Mouse (Mus musculus) hindbrain, embryonic 13.5 days (tissue): ENCODE measurements around the gene Fli1. TPM values are rescaled to one million over a fixed set of nuclear protein-coding genes. Genes with fewer than 3 reads are reported as not detected.

Experiments
- ATAC-seq: fragments of 200-750 bp; cut with Nextera tagmentation; 2 replicates; pipeline ENCODE4 v1.8.0; 2017; ENCODE audit warnings: moderate TSS enrichment; ENCODE audit not compliant: low FRiP score
- H3K27ac ChIP-seq: fragments of 300-500 bp; sonication (generic); 2 replicates; pipeline ENCODE4 v1.5.1; 2015; ENCODE audit warnings: inconsistent platforms, mild to moderate bottlenecking, moderate library complexity
- H3K27me3 ChIP-seq: fragments of 300-500 bp; sonication (generic); 2 replicates; pipeline ENCODE4 v1.6.1; 2015; ENCODE audit warnings: mild to moderate bottlenecking, inconsistent platforms
- H3K36me3 ChIP-seq: fragments of 300-500 bp; sonication (generic); 2 replicates; pipeline ENCODE4 v1.6.1; 2015; ENCODE audit warnings: mild to moderate bottlenecking, inconsistent platforms
- H3K4me1 ChIP-seq: fragments of 300-500 bp; sonication (generic); replicated peaks from 2 replicates; pipeline ENCODE4 v1.6.1; 2015; ENCODE audit warnings: inconsistent platforms
- H3K4me2 ChIP-seq: fragments of 300-500 bp; sonication (generic); 2 replicates; pipeline ENCODE4 v1.6.1; 2015; ENCODE audit warnings: inconsistent platforms, mild to moderate bottlenecking, moderate library complexity
- H3K4me3 ChIP-seq: fragments of 300-500 bp; sonication (generic); 2 replicates; pipeline ENCODE4 v1.5.1; 2015; ENCODE audit warnings: mild to moderate bottlenecking, inconsistent platforms
- H3K9ac ChIP-seq: fragments of 300-500 bp; sonication (generic); 2 replicates; pipeline ENCODE4 v1.6.1; 2015; ENCODE audit warnings: mild to moderate bottlenecking, inconsistent platforms
- H3K9me3 ChIP-seq: fragments of 300-500 bp; sonication (generic); 2 replicates; pipeline ENCODE4 v1.6.1; 2016; ENCODE audit warnings: inconsistent platforms
- WGBS: fragments of 180-500 bp; shearing (Covaris S2); methylation state at CpG from one replicate; pipeline ENCODE4 v1.1.7; 2015; 5-methylcytosine and 5-hydroxymethylcytosine counted together
- polyA plus RNA-seq: library from polyadenylated mRNA; unstranded; fragments of >200 nt; fragmentation: Nextera tagmentation; extraction: Ambion mirVana; gene quantifications from 2 replicates; pipeline ENCODE4 v1.2.1, GENCODE M21; 2015

Fli1 gene
- polyA plus RNA-seq, 1 experiment from 2014 or later = 9.3 TPM

- Histone ChIP-seq H3K36me3 (no peaks in the 10 kb centered on the region), H3K4me1 (peaks cover 3% of the 10 kb centered on the region; the same call in 1 of the 2 replicates)
- WGBS = 90% methylated on average over 4 of the region's 4 CpGs
Measured at GRCm38 (mm10) chr9:32489794-32490358, 52.8 kb downstream of the Fli1 start.

GRCm38 (mm10) chr9:32489315-32489714 is 53.3 kb downstream of the Fli1 start:
- Histone ChIP-seq H3K36me3 (no peaks in the 10 kb centered on the region), H3K4me1 (no peaks in the 10 kb centered on the region), H3K9ac (no peak overlapping the region), H3K27me3 (no peaks in the 10 kb centered on the region), H3K4me2 (no peak overlapping the region), H3K27ac (no peak overlapping the region), H3K4me3 (no peak overlapping the region), H3K9me3 (no peaks in the 10 kb centered on the region)
- WGBS = 62% methylated on average over 4 of the region's 4 CpGs
- no peak for ATAC-seq

More at GRCm38 (mm10) chr9:32489794-32490358, 52.8 kb downstream of the Fli1 start:
- Histone ChIP-seq H3K4me3 (no peak overlapping the region), H3K27ac (no peak overlapping the region), H3K9ac (no peak overlapping the region), H3K4me2 (no peak overlapping the region), H3K27me3 (no peaks in the 10 kb centered on the region), H3K9me3 (no peaks in the 10 kb centered on the region)
- no peak for ATAC-seq

GRCm38 (mm10) chr9:32488627-32489026 is 54.0 kb downstream of the Fli1 start:
- H3K9me3 ChIP-seq = no peaks in the 10 kb centered on the region
- no peaks in the 10 kb centered on the region for H3K4me1 ChIP-seq
- no peak overlapping the region for H3K4me3 ChIP-seq
- H3K36me3 ChIP-seq = no peaks in the 10 kb centered on the region
- H3K27ac ChIP-seq = no peak overlapping the region
- H3K4me2 ChIP-seq = no peak overlapping the region
- H3K27me3 ChIP-seq = no peaks in the 10 kb centered on the region
- no peak overlapping the region for H3K9ac ChIP-seq
- ATAC-seq = no peak

GRCm38 (mm10) chr9:32487823-32488222 is 54.8 kb downstream of the Fli1 start:
- no peak overlapping the region for H3K27ac ChIP-seq
- no peak overlapping the region for H3K4me2 ChIP-seq
- H3K9ac ChIP-seq = no peak overlapping the region
- H3K9me3 ChIP-seq = no peaks in the 10 kb centered on the region
- H3K4me1 ChIP-seq = no peaks in the 10 kb centered on the region
- no peak overlapping the region for H3K4me3 ChIP-seq
- no peak for ATAC-seq
- no peaks in the 10 kb centered on the region for H3K36me3 ChIP-seq
- no peaks in the 10 kb centered on the region for H3K27me3 ChIP-seq
- WGBS = 92% methylated on average over 5 of the region's 5 CpGs

- no peak overlapping the region for H3K9ac ChIP-seq
- no peaks in the 10 kb centered on the region for H3K27me3 ChIP-seq
- no peaks in the 10 kb centered on the region for H3K9me3 ChIP-seq
- no peak overlapping the region for H3K27ac ChIP-seq
- 89% methylated on average over 4 of the region's 4 CpGs for WGBS
- H3K4me3 ChIP-seq = no peak overlapping the region
- ATAC-seq = no peak
- no peak overlapping the region for H3K4me2 ChIP-seq
- no peaks in the 10 kb centered on the region for H3K36me3 ChIP-seq
- H3K4me1 ChIP-seq = no peaks in the 10 kb centered on the region
Measured at GRCm38 (mm10) chr9:32487401-32487800, 55.3 kb downstream of the Fli1 start.

GRCm38 (mm10) chr9:32480418-32480817 is 62.2 kb downstream of the Fli1 start:
- H3K27ac ChIP-seq = no peak overlapping the region
- H3K27me3 ChIP-seq = no peaks in the 10 kb centered on the region
- no peak overlapping the region for H3K9ac ChIP-seq
- WGBS = 90% methylated on average over 5 of the region's 5 CpGs
- H3K4me3 ChIP-seq = no peak overlapping the region
- no peak for ATAC-seq
- H3K9me3 ChIP-seq = no peaks in the 10 kb centered on the region
- H3K4me2 ChIP-seq = no peak overlapping the region
- H3K36me3 ChIP-seq = no peaks in the 10 kb centered on the region
- peaks cover 11% of the 10 kb centered on the region for H3K4me1 ChIP-seq

GRCm38 (mm10) chr9:32478799-32479198 is 63.9 kb downstream of the Fli1 start:
- WGBS = 67% methylated on average over 3 of the region's 3 CpGs
- H3K27ac ChIP-seq = no peak overlapping the region
- no peaks in the 10 kb centered on the region for H3K9me3 ChIP-seq
- no peak for ATAC-seq
- no peaks in the 10 kb centered on the region for H3K36me3 ChIP-seq
- no peak overlapping the region for H3K4me2 ChIP-seq
- no peak overlapping the region for H3K9ac ChIP-seq
- H3K4me1 ChIP-seq = peaks cover 11% of the 10 kb centered on the region
- no peak overlapping the region for H3K4me3 ChIP-seq
- no peaks in the 10 kb centered on the region for H3K27me3 ChIP-seq

GRCm38 (mm10) chr9:32478087-32478486 is 64.6 kb downstream of the Fli1 start:
- H3K9me3 ChIP-seq = no peaks in the 10 kb centered on the region
- ATAC-seq = no peak
- H3K4me2 ChIP-seq = no peak overlapping the region
- H3K27me3 ChIP-seq = no peaks in the 10 kb centered on the region
- 42% methylated on average over 2 of the region's 2 CpGs for WGBS
- peaks cover 11% of the 10 kb centered on the region for H3K4me1 ChIP-seq
- no peaks in the 10 kb centered on the region for H3K36me3 ChIP-seq
- no peak overlapping the region for H3K9ac ChIP-seq
- H3K4me3 ChIP-seq = no peak overlapping the region
- no peak overlapping the region for H3K27ac ChIP-seq

- 96% methylated on average over 10 of the region's 10 CpGs for WGBS
- Histone ChIP-seq H3K4me1 (peaks cover 11% of the 10 kb centered on the region), H3K4me2 (no peak overlapping the region)
Measured at GRCm38 (mm10) chr9:32476604-32477003, 66.1 kb downstream of the Fli1 start.

GRCm38 (mm10) chr9:32474621-32475390 is 67.9 kb downstream of the Fli1 start:
- Histone ChIP-seq H3K9me3 (no peaks in the 10 kb centered on the region), H3K4me3 (no peak overlapping the region), H3K4me2 (no peak overlapping the region), H3K9ac (no peak overlapping the region), H3K27ac (no peak overlapping the region), H3K27me3 (no peaks in the 10 kb centered on the region), H3K36me3 (no peaks in the 10 kb centered on the region), H3K4me1 (peaks cover 11% of the 10 kb centered on the region)
- WGBS = 85% methylated on average over 10 of the region's 10 CpGs
- ATAC-seq = no peak

More at GRCm38 (mm10) chr9:32476604-32477003, 66.1 kb downstream of the Fli1 start:
- Histone ChIP-seq H3K36me3 (no peaks in the 10 kb centered on the region), H3K27ac (no peak overlapping the region), H3K9me3 (no peaks in the 10 kb centered on the region), H3K27me3 (no peaks in the 10 kb centered on the region), H3K4me3 (no peak overlapping the region), H3K9ac (no peak overlapping the region)
- no peak for ATAC-seq

- H3K36me3 ChIP-seq = no peaks in the 10 kb centered on the region
- no peak overlapping the region for H3K4me2 ChIP-seq
- H3K4me3 ChIP-seq = no peak overlapping the region
- ATAC-seq = no peak
- no peak overlapping the region for H3K27ac ChIP-seq
- no peaks in the 10 kb centered on the region for H3K9me3 ChIP-seq
- no peaks in the 10 kb centered on the region for H3K27me3 ChIP-seq
- 88% methylated on average over 3 of the region's 3 CpGs for WGBS
- no peak overlapping the region for H3K9ac ChIP-seq
- no peaks in the 10 kb centered on the region for H3K4me1 ChIP-seq
Measured at GRCm38 (mm10) chr9:32472346-32472745, 70.3 kb downstream of the Fli1 start.

GRCm38 (mm10) chr9:32469123-32469751 is 73.4 kb downstream of the Fli1 start:
- ATAC-seq = no peak
- Histone ChIP-seq H3K4me3 (no peak overlapping the region), H3K27me3 (no peaks in the 10 kb centered on the region), H3K9me3 (no peaks in the 10 kb centered on the region), H3K36me3 (no peaks in the 10 kb centered on the region), H3K4me2 (no peak overlapping the region), H3K4me1 (no peaks in the 10 kb centered on the region), H3K9ac (no peak overlapping the region), H3K27ac (no peak overlapping the region)
- 60% methylated on average over 8 of the region's 8 CpGs for WGBS
